Mouse (Mus musculus): ENCODE data around the gene Atad3a.

GRCm38 (mm10) chr4:155742684-155743083 is 18.2 kb downstream of the Atad3a start:
- no peak for TF ChIP-seq GATA1 (IDR thresholded peaks at IDR 0.05; ENCODE audit: low read length)
- TF ChIP-seq TAL1 (IDR thresholded peaks at IDR 0.05; ENCODE audit: low read length), result no peak

Measured in erythroblast, embryonic 14.5 days (primary cell).